Mouse (Mus musculus) ovary, postnatal 14 days (tissue): ENCODE results near the gene Acly.

Experiments
- DNase-seq: peaks from one replicate; pipeline ENCODE4 v3.0.0; 2022; ENCODE audit warnings: low spot score

Acly gene

DNA sequence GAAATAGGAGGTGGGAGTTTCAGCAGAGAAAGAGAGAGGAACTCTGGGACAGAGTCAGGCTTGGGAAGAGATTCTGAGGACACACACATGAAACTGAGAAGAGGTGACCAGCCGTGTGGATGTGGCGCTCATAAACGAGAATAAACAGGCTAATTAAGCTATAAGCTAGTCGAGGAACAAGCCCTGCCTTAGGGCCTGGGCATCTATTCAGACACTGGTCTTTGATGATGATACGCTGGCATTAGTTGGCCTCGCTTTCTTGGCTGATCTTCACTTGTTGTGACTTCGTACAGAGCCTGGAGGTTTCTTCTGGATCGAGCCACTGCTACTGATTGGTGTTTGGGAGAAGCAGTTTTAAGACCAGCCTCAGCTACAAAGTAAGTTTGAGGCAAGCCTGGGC, 21.8 kb downstream of the Acly start:
- DNase-seq, result no peak

DNA sequence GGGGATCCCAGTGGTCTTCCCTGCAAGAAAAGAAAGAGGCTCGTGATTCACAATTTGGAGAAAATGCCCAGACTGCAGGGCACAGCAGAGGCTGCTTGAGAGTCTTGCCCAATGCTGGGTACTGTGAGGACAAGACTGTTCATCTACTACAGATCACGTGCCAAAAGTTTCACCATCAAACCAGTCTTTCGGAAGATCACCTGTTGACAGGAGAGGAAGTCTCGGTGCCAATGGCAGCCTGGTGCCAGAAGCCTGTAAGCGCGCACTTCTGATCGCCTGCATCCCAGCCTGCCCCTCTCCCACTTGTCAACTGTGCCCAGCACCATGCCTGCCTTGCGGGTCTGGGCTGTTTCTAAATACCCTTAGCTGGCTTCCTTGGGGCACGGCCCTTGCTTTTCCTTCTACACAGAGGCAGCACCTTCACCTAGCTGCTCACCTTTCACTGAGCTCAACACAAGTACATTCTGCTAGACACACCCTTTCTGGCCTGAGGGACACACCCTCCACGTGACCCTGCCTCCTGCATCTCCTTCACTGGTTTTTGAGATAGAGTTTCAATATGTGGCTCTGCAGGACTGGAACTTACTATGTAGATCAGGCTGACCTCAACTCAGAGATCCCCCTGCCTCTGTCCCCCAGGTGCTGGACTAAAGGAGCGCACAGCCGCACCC, 22.7 kb downstream of the Acly start:
- DNase-seq, result no peak

DNA sequence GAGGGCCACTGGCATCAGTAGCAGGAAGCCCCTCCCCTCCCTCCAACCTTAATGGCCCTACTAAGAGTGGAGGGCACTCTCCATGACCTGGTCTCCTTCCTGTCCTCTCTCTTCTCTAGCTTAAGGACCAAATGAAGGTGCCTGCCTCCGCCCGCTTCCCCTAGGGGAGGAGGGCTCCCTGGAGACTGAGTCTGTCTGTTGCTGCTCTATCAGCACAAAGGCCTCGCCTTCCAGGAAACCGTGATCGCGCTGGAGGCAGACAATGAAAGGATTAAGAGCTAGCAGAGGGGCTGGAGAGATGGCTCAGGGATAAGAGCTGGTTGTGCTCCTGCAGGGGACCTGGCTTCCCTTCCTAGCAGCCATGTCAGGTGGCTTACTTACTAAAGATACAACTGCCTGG, 26.5 kb downstream of the Acly start:
- DNase-seq, result no peak

GRCm38 (mm10) chr11:100500651-100501050, 27.1 kb downstream of the Acly start:
- DNase-seq, result no peak

DNA sequence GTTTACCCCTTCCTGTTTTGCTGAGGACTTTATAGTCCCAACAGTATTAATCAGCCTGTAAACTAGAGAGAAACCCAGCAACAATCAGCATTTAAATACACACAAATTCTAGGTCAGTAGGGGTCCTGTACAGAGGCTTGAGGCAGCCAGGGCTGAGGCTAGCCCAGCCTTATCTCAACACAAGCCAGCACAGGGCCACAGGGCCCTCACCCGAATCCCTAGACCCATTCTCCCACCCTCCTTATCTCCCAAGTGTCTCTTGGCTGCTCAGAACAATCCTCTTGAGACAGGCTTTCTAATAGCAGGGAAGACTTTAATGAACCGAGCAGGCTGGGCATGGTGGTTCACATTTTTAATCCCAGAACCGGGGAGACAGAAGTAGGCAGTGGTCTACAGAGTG, 27.6 kb downstream of the Acly start:
- DNase-seq, result no peak

GRCm38 (mm10) chr11:100493771-100494170, 34.0 kb downstream of the Acly start:
- DNase-seq, result no peak

DNA sequence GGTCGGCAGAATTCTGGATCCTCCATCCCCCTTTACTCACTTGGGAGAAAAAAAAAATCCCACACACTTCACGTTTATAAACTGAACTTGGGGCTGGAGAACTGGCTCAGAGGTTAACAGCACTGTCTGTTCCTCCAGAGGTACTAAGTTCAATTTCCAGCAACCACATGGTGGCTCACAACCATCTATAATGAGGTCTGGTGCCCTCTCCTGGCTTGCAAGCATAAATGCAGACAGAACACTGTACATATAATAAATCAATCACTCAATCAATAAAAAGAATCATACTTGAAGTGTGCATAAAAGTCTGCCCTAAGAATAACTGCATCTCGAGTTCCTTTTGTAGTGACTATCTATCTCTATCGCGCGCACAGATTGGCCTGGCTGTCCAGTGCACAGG, 36.8 kb downstream of the Acly start:
- DNase-seq, result no peak

DNA sequence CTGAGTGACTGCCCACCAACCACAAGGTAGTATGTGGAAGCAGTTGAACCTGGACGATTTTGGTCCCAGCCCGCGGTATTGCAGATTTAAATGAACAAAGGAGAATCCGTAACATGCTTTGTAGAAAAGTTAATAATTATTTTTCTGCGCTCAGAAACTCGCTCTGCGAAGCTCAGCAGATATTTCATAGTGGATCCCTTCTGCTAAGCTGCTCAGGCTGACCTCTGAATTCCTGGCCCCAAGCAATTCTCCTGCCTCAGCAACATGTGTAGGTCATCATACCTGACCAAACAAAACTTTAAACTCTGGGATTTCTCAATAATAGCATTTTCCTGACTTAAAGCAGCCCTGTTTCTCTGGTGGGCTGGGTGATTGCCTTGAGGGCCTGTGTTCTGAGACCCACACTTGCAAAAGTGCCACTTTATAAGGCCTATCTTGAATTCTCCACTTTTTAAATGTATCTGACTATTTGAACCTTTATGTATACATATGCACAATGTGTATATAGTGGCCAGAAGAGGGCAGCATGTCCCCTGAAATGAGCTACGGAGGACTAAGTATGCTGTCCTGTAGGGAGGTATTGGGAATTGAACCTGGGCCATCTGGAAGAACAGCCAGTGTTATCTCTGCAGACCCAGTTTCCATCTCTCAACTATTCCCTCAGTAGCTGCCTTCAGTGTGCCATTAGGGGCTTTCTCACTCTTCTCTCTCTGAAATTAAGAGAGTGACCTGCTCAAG, 41.8 kb downstream of the Acly start:
- DNase-seq, result peak; percentile 10

DNA sequence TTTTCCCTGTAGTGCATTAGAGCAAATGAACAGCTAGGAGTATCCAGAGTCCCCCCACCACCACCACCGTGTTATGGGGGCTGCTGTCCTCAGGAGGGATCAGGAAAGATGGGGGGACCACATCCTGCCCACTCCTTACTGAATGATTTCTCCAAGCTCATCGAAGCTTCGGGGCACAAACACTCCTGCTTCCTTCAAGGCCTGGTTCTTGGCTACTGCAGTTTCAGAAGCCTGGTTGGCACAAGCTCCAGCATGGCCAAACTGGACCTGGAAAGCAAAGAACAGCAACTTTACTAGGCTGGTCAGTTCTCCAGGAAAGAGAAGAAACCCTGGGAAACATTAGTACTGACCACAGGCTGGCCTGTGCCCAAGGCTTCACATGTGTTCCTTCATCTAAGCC, 43.3 kb downstream of the Acly start:
- DNase-seq, result no peak

- DNase-seq, result no peak
These were observed 48.6 kb downstream of the Acly start for GRCm38 (mm10) chr11:100479152-100479551.

DNA sequence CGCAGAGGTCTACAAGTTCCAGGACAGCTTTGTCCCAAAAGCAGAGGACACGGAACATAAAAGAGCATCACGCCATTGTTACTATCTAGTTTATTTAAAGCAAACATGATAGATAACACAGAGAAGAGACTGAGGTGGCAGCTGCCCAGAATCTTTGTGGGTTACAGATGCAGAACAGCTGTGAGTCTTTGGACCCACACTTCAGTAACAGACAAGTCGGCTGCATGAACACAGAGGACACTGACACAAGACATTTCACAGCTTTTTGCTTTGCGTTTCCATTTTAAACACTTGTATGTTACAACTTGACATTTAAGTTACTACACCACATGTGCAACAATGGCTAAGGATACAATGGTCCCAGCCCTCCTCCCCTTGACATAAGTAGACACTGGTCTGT, 51.5 kb downstream of the Acly start:
- DNase-seq, result no peak

DNA sequence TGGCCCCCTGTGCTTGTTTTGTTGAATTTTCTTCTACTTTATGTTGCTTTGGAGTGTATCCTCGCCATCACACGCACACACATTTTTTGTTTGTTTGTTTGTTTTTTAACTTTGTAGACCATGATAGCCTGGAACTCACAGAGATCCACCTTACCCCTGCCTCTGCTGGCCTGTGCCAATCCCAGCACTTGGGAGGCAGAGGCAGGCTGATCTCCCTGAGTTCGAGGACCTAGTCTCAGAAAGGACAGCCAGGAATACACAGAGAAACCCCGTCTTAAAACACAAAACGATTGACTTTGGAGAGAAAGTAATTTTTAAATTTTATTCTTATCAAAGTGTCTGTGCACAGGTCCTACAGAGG, 54.9 kb downstream of the Acly start:
- DNase-seq, result no peak

DNA sequence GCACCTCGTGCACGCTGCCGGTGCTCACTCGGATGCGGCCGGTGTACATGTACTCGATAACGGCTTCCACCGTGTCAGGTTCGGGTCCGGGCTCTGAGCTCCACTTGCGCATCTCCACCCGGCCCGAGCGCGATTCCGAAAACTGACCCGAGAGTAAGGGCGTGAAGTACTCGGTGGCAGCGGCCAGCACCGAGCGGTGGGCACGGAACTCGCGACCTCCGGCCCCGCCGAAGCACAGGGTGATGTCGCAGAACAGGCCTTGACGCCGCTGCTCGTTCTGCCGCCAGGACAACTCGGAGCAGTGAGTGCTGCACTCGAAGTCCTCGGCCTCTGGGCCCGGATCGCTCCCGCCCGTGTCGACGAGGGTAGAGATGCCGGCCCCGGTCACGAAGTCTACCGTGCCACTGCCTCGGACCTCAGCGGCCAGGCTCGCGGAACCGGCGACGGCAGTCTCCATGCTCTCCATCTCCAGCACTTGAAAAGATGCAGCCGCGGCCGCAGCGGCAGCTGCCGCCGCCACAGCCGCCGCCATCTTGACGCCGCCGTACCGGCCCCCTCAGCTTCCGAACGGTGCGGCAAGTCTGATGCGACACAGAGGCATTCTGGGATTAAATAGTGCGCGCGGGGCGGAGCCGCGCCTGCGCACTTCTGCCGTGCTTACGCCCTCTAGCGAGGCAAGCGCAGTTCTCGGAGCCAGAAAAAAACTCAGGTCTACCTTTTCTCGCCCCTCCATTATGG, 55.4 kb downstream of the Acly start, which contains the start of gene Klhl11:
Gene Klhl11 (minus strand): TSS at position 545 of the 738 bp plus-strand sequence.
- DNase-seq, result peak; percentile 90

- no peak for DNase-seq
These were observed 56.2 kb downstream of the Acly start for GRCm38 (mm10) chr11:100471352-100472196.

- no peak for DNase-seq
These were observed 62.0 kb downstream of the Acly start for GRCm38 (mm10) chr11:100465833-100466232.

- DNase-seq, result no peak
These were observed 62.5 kb downstream of the Acly start for GRCm38 (mm10) chr11:100465229-100465792.

GRCm38 (mm10) chr11:100462699-100463098, 65.1 kb downstream of the Acly start:
- DNase-seq, result no peak

- DNase-seq, result no peak
These were observed 70.1 kb downstream of the Acly start for GRCm38 (mm10) chr11:100457711-100458110.

- DNase-seq, result no peak
These were observed 70.6 kb downstream of the Acly start for GRCm38 (mm10) chr11:100457247-100457646.

- DNase-seq, result no peak
These were observed 85.2 kb downstream of the Acly start for GRCm38 (mm10) chr11:100442625-100443024.

DNA sequence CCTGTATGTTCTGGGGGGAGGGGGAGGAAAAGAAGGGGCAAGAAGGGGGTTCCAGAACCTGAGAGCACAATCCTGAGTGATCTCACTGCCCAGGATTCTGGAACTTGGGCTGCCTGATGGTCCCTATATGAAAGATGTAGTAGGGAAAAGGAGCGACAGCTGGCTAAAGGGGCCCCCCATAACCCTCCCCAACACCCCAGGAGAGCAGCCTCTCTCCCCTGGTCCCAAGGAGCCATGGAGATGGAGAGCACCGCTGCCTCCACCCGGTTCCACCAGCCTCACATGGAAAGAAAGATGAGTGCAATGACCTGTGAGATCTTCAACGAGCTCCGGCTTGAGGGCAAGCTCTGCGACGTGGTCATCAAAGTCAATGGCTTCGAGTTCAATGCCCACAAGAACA, 86.0 kb downstream of the Acly start, which contains the start of the genes Nt5c3b and Klhl10:
Gene Nt5c3b (minus strand): TSS at position 12 of the 400 bp plus-strand sequence.
Gene Klhl10 (plus strand): TSS at position 121 of the 400 bp plus-strand sequence.
- DNase-seq, result no peak
